Mouse (Mus musculus) midbrain, embryonic 11.5 days (tissue): ENCODE measurements around the gene Trim14. TPM values are rescaled to one million over a fixed set of nuclear protein-coding genes. Genes with fewer than 3 reads are reported as not detected.

Experiments used
- ATAC-seq: fragments of 200-750 bp; cut with Nextera tagmentation; 2 replicates; pipeline ENCODE4 v1.8.0; 2017; ENCODE audit warnings: moderate TSS enrichment, moderate library complexity; ENCODE audit not compliant: low FRiP score
- DNase-seq: peaks from one replicate; pipeline ENCODE4 v3.0.0; 2015; ENCODE audit warnings: low spot score; ENCODE audit errors: missing footprints
- H3K27ac ChIP-seq: fragments of 300-500 bp; sonication (generic); 2 replicates; pipeline ENCODE4 v1.5.1; 2014; ENCODE audit warnings: low read depth, low read length
- H3K27me3 ChIP-seq: fragments of 300-500 bp; sonication (generic); 2 replicates; pipeline ENCODE4 v1.6.1; 2014; ENCODE audit warnings: mild to moderate bottlenecking, low read length, moderate library complexity, mixed read lengths; ENCODE audit not compliant: control insufficient read depth, insufficient read depth
- H3K36me3 ChIP-seq: fragments of 300-500 bp; sonication (generic); 2 replicates; pipeline ENCODE4 v1.6.1; 2014; ENCODE audit warnings: mild to moderate bottlenecking, low read length, moderate library complexity, mixed read lengths; ENCODE audit not compliant: control insufficient read depth, insufficient read depth
- H3K4me1 ChIP-seq: fragments of 300-500 bp; sonication (generic); 2 replicates; pipeline ENCODE4 v1.6.1; 2014; ENCODE audit warnings: low read length; ENCODE audit not compliant: control insufficient read depth, insufficient read depth
- H3K4me2 ChIP-seq: fragments of 300-500 bp; sonication (generic); 2 replicates; pipeline ENCODE4 v1.6.1; 2014; ENCODE audit warnings: mild to moderate bottlenecking, moderate library complexity
- H3K4me3 ChIP-seq: fragments of 300-500 bp; sonication (generic); 2 replicates; pipeline ENCODE4 v1.5.1; 2014; ENCODE audit warnings: low read depth, low read length
- H3K9ac ChIP-seq: fragments of 300-500 bp; sonication (generic); 2 replicates; pipeline ENCODE4 v1.6.1; 2014; ENCODE audit warnings: low read length
- H3K9me3 ChIP-seq: fragments of 300-500 bp; sonication (generic); 2 replicates; pipeline ENCODE4 v1.6.1; 2016; ENCODE audit warnings: low read length; ENCODE audit not compliant: control insufficient read depth
- WGBS: fragments of 180-500 bp; shearing (Covaris S2); extraction: QIAGEN DNeasy Blood & Tissue Kit; methylation state at CpG from one replicate; pipeline ENCODE4 v1.1.7; 2014; 5-methylcytosine and 5-hydroxymethylcytosine counted together
- polyA plus RNA-seq: library from polyadenylated mRNA; unstranded; fragments of >200 nt; fragmentation: Nextera tagmentation; extraction: Ambion mirVana; gene quantifications from 2 replicates; pipeline ENCODE4 v1.2.1, GENCODE M21; 2014

Gene Trim14
- polyA plus RNA-seq, 1 experiment from 2014 or later: 0.46 TPM

DNA sequence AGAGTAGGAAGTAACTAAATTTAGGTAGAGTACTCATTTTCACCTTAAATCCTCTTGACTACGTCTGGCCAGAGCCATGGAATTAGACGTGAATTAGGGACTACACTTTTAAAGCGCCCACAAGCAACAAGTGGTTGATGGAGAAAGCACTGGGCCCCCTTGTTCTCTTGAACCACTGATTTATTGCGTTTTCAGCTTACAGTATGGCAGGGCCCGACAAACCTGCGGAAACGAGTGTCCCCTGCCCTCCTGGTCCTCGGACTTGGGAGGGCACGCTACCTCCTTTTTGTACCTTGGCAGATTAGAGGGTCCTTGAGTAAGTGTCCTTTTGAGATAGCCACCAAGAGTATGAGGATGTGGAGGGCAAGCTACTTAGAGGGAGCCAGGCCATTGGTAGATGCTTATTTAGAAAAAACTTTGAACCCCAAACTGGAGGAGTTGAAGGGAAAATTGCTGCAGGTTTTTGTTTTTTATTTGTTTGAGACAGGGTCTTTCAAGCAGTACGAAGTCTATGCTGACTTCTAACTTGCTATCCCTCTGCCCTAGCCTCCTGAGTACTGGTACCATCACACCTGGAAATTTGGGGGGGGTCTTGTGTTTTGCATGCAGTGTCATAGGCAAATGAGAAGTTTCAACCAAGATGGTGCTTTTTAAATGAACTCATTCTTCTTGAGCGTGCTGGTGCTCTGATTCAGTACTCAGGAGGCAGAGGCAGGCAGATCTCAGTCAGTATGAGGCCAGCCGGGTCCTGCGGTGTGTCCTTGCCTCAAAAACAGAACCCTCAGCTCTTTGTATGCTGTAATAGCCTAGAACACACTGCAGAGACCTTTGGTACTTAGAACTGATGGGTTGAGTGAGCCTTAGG is 82.9 kb downstream of the Trim14 start:
- H3K4me1 ChIP-seq: peaks cover 20% of the 10 kb centered on the region
- peak overlapping the region; percentile 79 for H3K4me2 ChIP-seq
- no peaks in the 10 kb centered on the region for H3K27me3 ChIP-seq
- WGBS: 42% methylated on average over 13 of the region's 13 CpGs
- H3K36me3 ChIP-seq: no peaks in the 10 kb centered on the region
- peak; percentile 87 for DNase-seq
- H3K4me3 ChIP-seq: peak overlapping the region; percentile 98
- peak overlapping the region; percentile 99 for H3K9ac ChIP-seq
- H3K9me3 ChIP-seq: no peaks in the 10 kb centered on the region
- ATAC-seq: no peak
- H3K27ac ChIP-seq: no peak overlapping the region; the same call in 1 of the 2 replicates

DNA sequence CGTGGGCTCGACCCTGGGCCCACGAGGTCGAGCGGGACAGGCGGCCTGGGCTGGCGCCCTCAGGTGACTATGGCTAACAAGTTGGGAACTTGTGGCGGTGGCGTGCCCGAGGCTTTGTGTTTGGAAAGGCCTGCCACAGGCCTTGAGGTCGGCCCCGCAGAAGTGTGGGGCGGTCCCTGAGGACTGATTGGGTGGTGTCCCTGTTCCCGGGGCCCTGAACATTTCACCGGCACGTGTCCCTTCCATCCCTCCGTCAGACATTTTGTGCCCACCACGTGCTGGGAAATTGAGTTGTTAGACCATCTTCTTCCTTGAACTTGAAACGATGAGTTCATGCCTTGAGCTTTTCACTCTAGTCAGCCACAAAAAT is 83.5 kb downstream of the Trim14 start:
- WGBS: under 1% methylated on average over 19 of the region's 19 CpGs
- ATAC-seq (peak; percentile 17), DNase-seq (peak; percentile 96)
- H3K4me3 ChIP-seq: peak overlapping the region; percentile 98
- peak overlapping the region; percentile 79 for H3K4me2 ChIP-seq
- peak overlapping the region; percentile 98 for H3K27ac ChIP-seq
- peak overlapping the region; percentile 99 for H3K9ac ChIP-seq
- no peaks in the 10 kb centered on the region for H3K27me3 ChIP-seq
- H3K9me3 ChIP-seq: no peaks in the 10 kb centered on the region
- H3K36me3 ChIP-seq: no peaks in the 10 kb centered on the region
- H3K4me1 ChIP-seq: peaks cover 20% of the 10 kb centered on the region

DNA sequence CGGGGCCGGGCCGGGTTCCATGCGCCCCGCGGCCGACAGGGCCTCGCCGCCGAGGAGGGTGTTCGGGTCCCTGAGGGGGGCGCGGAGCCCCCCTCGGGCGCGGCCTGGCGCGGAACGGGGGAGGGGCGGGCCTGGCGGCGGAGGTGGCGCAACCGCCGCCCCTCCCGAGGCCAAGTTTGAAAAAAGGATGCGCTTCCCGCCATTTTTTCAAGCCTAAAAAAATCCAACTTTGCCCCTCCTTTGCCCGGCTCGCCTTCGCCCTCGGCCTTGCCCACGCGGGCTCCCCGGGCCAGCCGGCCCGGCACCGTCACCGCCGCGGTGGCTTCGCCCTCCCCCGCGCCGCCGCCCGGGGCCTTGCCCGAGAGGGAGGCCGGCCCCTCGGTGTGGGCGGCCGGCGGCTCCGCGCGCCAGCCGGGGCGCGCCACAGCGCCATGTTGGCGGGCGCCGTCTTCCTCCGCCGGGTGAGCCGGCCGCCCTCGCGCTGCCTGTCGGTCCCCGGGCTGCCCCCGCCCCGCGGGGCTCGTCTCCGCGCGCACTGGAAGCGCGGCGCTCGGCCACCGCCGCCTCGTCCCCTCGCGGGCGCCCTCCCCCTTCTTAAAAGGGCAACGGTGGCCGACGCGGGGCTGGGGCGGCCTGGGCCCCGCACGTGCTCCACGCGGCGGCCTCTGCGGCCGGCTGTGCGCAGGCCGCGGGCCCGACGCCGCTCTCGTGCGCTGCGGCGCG is 84.0 kb downstream of the Trim14 start:
- Histone ChIP-seq H3K4me1 (peaks cover 20% of the 10 kb centered on the region), H3K9me3 (no peaks in the 10 kb centered on the region), H3K4me3 (peak overlapping the region; percentile 98), H3K36me3 (no peaks in the 10 kb centered on the region), H3K9ac (peak overlapping the region; percentile 99), H3K27me3 (no peaks in the 10 kb centered on the region), H3K4me2 (peak overlapping the region; percentile 79), H3K27ac (peak overlapping the region; percentile 98)
- ATAC-seq: peak; percentile 48
- peak; percentile 95 for DNase-seq
- WGBS: under 1% methylated on average over 78 of the region's 111 CpGs

DNA sequence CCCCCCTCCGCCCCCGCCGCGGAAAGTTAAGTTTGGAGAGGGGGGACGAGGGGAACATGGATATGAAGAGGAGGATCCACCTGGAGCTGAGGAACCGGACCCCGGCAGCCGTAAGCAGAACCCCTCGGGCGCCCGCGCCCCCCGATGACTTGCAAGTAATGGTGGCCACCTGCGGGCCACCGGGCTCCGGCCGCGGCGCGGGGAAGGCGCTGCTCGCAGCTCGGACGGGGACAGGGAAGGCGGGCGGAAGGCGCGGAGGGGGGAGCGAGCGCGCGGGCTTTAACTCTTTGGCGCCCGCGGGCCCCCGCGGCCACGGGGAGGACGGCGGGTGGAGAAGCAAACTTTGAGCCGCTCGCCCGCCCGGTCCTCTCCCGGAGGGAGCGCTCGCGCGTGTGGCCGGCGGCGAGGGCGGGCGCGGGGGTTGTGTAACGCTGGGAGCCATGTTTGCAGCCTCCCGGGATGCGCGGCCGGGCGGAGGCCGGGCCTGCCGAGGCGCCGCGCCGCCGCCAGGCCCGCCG is 84.6 kb downstream of the Trim14 start:
- H3K4me1 ChIP-seq: peaks cover 20% of the 10 kb centered on the region
- peak overlapping the region; percentile 99 for H3K9ac ChIP-seq
- H3K4me3 ChIP-seq: peak overlapping the region; percentile 98
- DNase-seq (peak; percentile 96), ATAC-seq (peak; percentile 43)
- H3K27me3 ChIP-seq: no peaks in the 10 kb centered on the region
- H3K9me3 ChIP-seq: no peaks in the 10 kb centered on the region
- no peaks in the 10 kb centered on the region for H3K36me3 ChIP-seq
- H3K27ac ChIP-seq: peak overlapping the region; percentile 98
- H3K4me2 ChIP-seq: peak overlapping the region; percentile 79
- WGBS: under 1% methylated on average over 47 of the region's 70 CpGs

DNA sequence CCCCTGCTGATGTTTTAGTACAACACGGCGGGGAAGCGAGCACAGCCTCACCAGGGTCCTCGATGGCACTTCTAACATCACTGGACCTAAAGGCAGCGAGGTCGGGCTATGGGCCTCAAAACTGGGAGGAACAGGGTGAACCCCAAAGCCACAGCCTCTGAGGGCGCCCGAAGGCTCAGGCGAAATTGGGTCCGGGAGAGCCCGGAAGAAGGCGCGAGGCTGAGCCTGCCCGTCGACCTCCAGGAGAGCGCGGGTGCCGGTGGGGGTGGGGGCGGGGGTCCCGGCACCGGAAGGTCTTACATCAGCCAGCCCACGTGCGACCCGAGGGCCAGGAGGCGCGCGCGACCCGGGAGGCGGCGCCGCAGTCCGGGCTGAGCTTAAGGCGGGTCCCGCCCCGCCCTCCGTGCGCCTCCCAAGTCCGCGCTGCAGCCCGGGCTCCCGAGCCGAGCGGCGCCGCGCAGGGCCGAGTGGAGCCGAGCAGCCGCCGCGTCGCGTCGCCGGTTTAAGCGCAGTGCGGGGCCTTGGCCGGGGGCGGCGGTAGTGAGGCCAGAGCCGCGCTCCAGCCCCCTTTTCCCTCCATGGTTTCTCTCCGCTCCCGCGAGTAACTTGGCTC is 85.3 kb downstream of the Trim14 start, which contains the start of gene Anp32b:
Gene Anp32b, plus strand, starts transcription at position 384 of the 613 bp plus-strand sequence.
- peak; percentile 100 for DNase-seq
- H3K27ac ChIP-seq: peak within 1 kb of the TSS; percentile 98
- H3K4me1 ChIP-seq: peaks cover 20% of the 10 kb centered on the region
- ATAC-seq: peak; percentile 94
- under 1% methylated on average over 49 of the region's 66 CpGs for WGBS
- H3K36me3 ChIP-seq: no peaks in the 10 kb centered on the region
- H3K4me2 ChIP-seq: peak within 1 kb of the TSS; percentile 79
- peak within 1 kb of the TSS; percentile 99 for H3K9ac ChIP-seq
- peak within 1 kb of the TSS; percentile 98 for H3K4me3 ChIP-seq
- no peaks in the 10 kb centered on the region for H3K9me3 ChIP-seq
- no peaks in the 10 kb centered on the region for H3K27me3 ChIP-seq

DNA sequence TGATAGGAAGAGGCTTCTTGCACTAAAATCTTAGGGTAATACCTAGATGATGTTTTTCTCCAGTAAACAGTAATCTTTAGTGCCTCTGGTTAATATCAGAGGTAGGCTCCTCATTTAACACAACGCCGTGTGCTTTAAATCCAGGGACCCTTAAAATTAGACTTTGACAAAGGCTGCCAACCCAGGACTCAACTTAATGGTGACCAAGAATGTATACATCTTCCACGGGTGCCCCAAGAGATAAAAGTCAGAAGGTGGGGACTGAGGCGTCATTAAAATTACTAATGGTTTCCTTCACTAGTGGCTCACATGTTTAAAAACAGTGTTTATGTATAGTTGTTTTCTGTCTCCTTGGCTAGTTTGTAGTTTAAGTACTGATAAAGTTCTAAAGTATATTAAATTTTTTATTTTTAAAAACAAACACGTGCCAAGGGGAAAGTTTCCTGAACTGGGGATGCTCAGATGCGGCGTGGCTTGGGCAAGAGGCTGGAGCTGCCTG is 85.9 kb downstream of the Trim14 start:
- Histone ChIP-seq H3K27ac (peak overlapping the region; percentile 98), H3K4me1 (peaks cover 20% of the 10 kb centered on the region), H3K4me3 (peak overlapping the region; percentile 98), H3K4me2 (peak overlapping the region; percentile 79), H3K27me3 (no peaks in the 10 kb centered on the region), H3K9me3 (no peaks in the 10 kb centered on the region), H3K9ac (peak overlapping the region; percentile 99), H3K36me3 (no peaks in the 10 kb centered on the region)
- ATAC-seq (no peak), DNase-seq (no peak)
- WGBS: 31% methylated on average over 7 of the region's 7 CpGs

DNA sequence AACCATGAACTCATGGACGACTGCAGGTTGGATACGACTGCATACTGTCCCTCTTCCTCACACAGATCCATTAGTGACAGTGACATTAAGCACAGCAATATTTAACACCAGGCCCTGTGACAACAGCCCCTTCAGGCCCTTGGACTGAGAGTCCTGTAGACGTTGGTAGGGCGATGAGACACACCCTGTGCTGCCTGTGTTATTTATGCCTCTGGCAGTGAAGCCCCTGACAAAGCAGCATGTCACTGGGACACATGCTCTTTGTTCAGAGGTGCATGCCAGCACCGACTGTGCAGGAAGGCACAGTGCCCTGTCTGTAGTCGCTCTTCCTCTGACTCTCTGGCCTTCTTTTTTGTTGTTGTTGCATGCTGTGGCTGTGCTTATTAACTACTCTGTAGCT is 87.1 kb downstream of the Trim14 start:
- no peaks in the 10 kb centered on the region for H3K27me3 ChIP-seq
- H3K27ac ChIP-seq: no peak overlapping the region
- no peak for DNase-seq
- no peaks in the 10 kb centered on the region for H3K9me3 ChIP-seq
- no peak overlapping the region for H3K4me3 ChIP-seq
- H3K9ac ChIP-seq: no peak overlapping the region
- H3K4me1 ChIP-seq: peaks cover 12% of the 10 kb centered on the region
- H3K4me2 ChIP-seq: no peak overlapping the region
- WGBS: 61% methylated on average over 6 of the region's 6 CpGs
- H3K36me3 ChIP-seq: no peaks in the 10 kb centered on the region
- ATAC-seq: no peak

DNA sequence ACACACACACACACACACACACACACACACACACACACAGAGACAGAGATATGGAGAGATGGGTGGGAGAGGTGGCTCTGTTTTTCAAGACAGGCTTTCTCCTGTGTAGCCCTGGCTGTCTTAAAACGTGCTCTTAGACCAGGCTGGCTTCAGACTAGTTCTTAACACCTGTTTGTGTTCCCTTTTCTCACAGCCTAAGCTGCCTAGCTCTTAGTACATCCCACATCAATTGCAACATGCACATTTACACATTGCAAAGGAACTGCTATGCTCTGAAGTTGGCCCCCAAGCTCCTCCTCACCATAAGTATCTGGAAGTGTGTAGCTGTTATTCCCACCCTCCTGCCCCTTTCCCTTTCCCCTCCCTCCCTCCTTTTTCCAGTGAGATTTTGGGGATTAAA is 88.5 kb downstream of the Trim14 start:
- Histone ChIP-seq H3K9me3 (no peaks in the 10 kb centered on the region), H3K4me3 (no peak overlapping the region), H3K4me2 (no peak overlapping the region), H3K36me3 (no peaks in the 10 kb centered on the region), H3K4me1 (peaks cover 3% of the 10 kb centered on the region), H3K27me3 (no peaks in the 10 kb centered on the region), H3K9ac (no peak overlapping the region), H3K27ac (no peak overlapping the region)
- ATAC-seq (no peak), DNase-seq (no peak)
- WGBS: 67% methylated on average over 1 of the region's 1 CpGs
